Mouse (Mus musculus): ENCODE data around the gene Fam92b. TPM values are rescaled to one million over a fixed set of nuclear protein-coding genes. Genes with fewer than 3 reads are reported as not detected.

The Fam92b gene
- polyA plus RNA-seq, 1 experiment from 2014 or later = 2.7 TPM

DNA sequence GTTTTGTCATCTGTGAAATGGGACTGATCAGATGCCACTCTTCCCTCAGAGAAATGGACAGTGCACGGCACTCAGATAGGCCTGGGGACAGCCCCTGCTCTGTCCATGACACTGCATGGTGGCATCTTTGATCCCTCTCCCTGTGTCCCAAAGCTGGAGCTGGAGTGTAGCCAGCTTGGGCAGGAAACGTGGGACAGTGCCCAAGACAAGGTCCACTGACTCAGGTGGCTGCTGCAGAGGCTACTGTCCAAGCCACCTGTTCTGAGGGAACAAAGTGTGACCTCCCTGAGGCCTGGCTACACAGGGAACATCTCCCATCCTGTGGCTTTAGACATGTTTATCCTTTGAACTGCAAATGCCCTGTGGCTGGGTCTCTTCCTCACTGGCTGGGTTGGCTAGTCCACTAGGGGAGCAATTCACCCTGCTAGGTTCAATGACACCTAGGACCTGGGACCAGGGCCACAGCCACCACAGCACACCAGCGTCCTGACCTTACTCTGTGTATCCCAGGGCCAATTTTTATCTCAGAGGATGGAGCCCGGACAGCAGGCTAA is 4.7 kb upstream of the Fam92b start:
- no peak overlapping the region for H3K4me2 ChIP-seq (ENCODE audit: low read depth, low read length)
- no peak for ATAC-seq (ENCODE audit: low read depth)
- H3K27ac ChIP-seq (ENCODE audit: low read length) = no peak overlapping the region
- H3K4me1 ChIP-seq (replicated peaks; ENCODE audit: control insufficient read depth, insufficient read depth, low read length) = peaks cover 52% of the 10 kb centered on the region
- no peaks in the 10 kb centered on the region for H3K36me3 ChIP-seq (ENCODE audit: control insufficient read depth, insufficient read depth, low read length)
- peaks cover 8% of the 10 kb centered on the region; the same call in 1 of the 2 replicates for H3K27me3 ChIP-seq (ENCODE audit: control insufficient read depth, insufficient read depth, low read depth, low read length)
- H3K9me3 ChIP-seq (ENCODE audit: control insufficient read depth, low read length) = no peaks in the 10 kb centered on the region
- 68% methylated on average over 4 of the region's 4 CpGs for WGBS
- H3K4me3 ChIP-seq (ENCODE audit: low read length) = no peak overlapping the region
- H3K9ac ChIP-seq (ENCODE audit: low read length) = no peak overlapping the region

DNA sequence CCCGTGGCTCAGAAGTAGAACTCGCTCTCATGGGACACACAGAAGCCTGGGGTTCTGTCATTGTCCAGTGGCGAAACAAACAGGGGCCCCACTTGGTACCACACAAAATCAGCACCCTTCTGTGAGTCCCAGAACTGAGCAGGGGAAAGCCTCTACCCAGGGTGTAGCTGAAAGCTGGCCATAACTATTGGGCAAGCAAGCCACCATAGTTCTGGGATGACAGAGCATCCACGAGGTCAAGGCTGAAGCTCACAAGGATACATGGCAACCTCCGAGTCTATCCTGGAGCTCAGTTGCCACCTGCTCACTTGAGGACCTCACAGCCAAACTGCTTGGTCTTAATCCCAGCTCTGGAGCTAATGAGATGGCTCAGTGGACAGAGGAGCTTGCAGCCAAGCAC is 4.0 kb upstream of the Fam92b start:
- Histone ChIP-seq H3K36me3 (ENCODE audit: control insufficient read depth, insufficient read depth, low read length) (no peaks in the 10 kb centered on the region), H3K9ac (ENCODE audit: low read length) (no peak overlapping the region), H3K4me2 (ENCODE audit: low read depth, low read length) (no peak overlapping the region), H3K27ac (ENCODE audit: low read length) (no peak overlapping the region), H3K4me1 (replicated peaks; ENCODE audit: control insufficient read depth, insufficient read depth, low read length) (peaks cover 47% of the 10 kb centered on the region), H3K27me3 (ENCODE audit: control insufficient read depth, insufficient read depth, low read depth, low read length) (peaks cover 11% of the 10 kb centered on the region; the same call in 1 of the 2 replicates), H3K9me3 (ENCODE audit: control insufficient read depth, low read length) (no peaks in the 10 kb centered on the region), H3K4me3 (ENCODE audit: low read length) (no peak overlapping the region)
- 71% methylated on average over 5 of the region's 5 CpGs for WGBS
- ATAC-seq (ENCODE audit: low read depth) = no peak

DNA sequence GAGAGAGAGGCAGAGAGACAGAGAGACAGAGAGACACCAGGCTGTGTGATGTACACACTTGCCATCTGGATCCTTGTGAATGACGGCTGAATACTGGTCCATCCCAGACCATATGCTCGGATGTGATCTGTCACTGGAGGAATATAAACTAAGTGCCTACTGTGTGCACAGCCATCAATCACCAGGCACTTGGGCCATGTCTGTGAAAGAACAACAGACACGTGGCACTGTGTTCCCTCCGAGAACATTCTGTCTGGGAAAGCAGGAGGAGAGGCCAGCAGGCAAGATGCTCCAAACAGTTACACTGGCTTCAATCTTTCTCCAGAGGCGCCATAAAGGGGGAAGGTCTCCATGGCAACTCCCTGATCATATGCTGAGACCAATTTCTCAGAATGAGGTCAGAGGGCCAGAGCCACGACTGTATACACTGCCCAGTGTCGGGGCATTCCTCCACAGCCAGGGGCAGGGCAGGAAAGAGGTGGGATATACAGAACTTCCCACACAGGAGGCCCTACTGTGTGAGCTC is 3.2 kb upstream of the Fam92b start:
- Histone ChIP-seq H3K4me1 (replicated peaks; ENCODE audit: control insufficient read depth, insufficient read depth, low read length) (peaks cover 40% of the 10 kb centered on the region), H3K9me3 (ENCODE audit: control insufficient read depth, low read length) (no peaks in the 10 kb centered on the region), H3K9ac (ENCODE audit: low read length) (no peak overlapping the region), H3K4me2 (ENCODE audit: low read depth, low read length) (no peak overlapping the region), H3K27ac (ENCODE audit: low read length) (no peak overlapping the region), H3K36me3 (ENCODE audit: control insufficient read depth, insufficient read depth, low read length) (no peaks in the 10 kb centered on the region), H3K27me3 (ENCODE audit: control insufficient read depth, insufficient read depth, low read depth, low read length) (peaks cover 14% of the 10 kb centered on the region), H3K4me3 (ENCODE audit: low read length) (no peak overlapping the region)
- no peak for ATAC-seq (ENCODE audit: low read depth)
- 33% methylated on average over 7 of the region's 7 CpGs for WGBS

DNA sequence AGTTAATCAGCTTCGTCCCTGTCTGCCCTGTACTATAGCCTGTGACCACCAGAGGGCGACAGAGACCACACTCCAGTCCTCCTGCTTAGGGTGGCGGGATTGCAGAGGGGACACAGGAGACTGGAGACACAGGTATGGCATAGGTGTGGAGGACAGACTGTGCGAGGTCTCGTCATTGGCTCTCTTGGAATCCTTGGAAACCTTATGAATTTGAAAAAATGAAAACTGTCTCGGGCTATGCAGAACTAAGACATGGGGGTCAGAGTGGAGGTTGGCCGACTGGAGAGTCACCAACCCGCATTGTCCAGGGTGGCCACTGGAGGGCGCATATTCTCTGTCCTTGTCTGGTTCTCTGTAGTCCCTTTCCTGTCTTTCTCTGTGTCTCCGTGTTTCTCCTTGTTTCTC is 1.8 kb upstream of the Fam92b start:
- Histone ChIP-seq H3K27ac (ENCODE audit: low read length) (no peak overlapping the region), H3K36me3 (ENCODE audit: control insufficient read depth, insufficient read depth, low read length) (no peaks in the 10 kb centered on the region), H3K9me3 (ENCODE audit: control insufficient read depth, low read length) (no peaks in the 10 kb centered on the region), H3K4me2 (ENCODE audit: low read depth, low read length) (peak overlapping the region; percentile 52), H3K4me3 (ENCODE audit: low read length) (peak overlapping the region; percentile 28; the same call in 1 of the 2 replicates), H3K4me1 (replicated peaks; ENCODE audit: control insufficient read depth, insufficient read depth, low read length) (peaks cover 26% of the 10 kb centered on the region), H3K27me3 (ENCODE audit: control insufficient read depth, insufficient read depth, low read depth, low read length) (peaks cover 24% of the 10 kb centered on the region), H3K9ac (ENCODE audit: low read length) (no peak overlapping the region; the same call in 1 of the 2 replicates)
- peak; percentile 70 for ATAC-seq (ENCODE audit: low read depth)
- WGBS = under 1% methylated on average over 10 of the region's 10 CpGs

DNA sequence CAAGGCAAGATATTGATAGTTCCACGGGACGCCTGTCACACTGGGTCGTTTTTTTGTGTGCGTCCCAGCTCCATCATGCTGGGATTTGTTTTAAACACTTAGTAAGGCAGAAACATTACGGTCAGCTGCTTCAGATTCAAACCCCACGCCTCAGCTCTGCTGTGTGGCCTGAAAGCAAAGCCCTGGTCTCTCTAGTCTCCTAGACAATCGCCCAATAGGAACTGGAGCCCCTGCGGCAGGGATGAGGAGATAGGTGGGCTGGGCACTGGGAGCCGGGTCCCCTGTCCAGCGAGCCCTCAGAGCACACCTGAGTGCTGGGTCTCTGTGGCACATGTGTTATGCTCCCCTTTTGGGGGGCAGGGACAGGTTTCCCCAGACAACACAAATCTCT is 853 bp upstream of the Fam92b start:
- no peak overlapping the region for H3K4me3 ChIP-seq (ENCODE audit: low read length)
- no peaks in the 10 kb centered on the region for H3K9me3 ChIP-seq (ENCODE audit: control insufficient read depth, low read length)
- peaks cover 24% of the 10 kb centered on the region for H3K4me1 ChIP-seq (replicated peaks; ENCODE audit: control insufficient read depth, insufficient read depth, low read length)
- H3K36me3 ChIP-seq (ENCODE audit: control insufficient read depth, insufficient read depth, low read length) = no peaks in the 10 kb centered on the region
- H3K4me2 ChIP-seq (ENCODE audit: low read depth, low read length) = peak overlapping the region; percentile 40; the same call in 1 of the 2 replicates
- H3K9ac ChIP-seq (ENCODE audit: low read length) = peak overlapping the region; percentile 14; the same call in 1 of the 2 replicates
- H3K27ac ChIP-seq (ENCODE audit: low read length) = no peak overlapping the region
- ATAC-seq (ENCODE audit: low read depth) = no peak
- 12% methylated on average over 10 of the region's 10 CpGs for WGBS
- peaks cover 24% of the 10 kb centered on the region for H3K27me3 ChIP-seq (ENCODE audit: control insufficient read depth, insufficient read depth, low read depth, low read length)

DNA sequence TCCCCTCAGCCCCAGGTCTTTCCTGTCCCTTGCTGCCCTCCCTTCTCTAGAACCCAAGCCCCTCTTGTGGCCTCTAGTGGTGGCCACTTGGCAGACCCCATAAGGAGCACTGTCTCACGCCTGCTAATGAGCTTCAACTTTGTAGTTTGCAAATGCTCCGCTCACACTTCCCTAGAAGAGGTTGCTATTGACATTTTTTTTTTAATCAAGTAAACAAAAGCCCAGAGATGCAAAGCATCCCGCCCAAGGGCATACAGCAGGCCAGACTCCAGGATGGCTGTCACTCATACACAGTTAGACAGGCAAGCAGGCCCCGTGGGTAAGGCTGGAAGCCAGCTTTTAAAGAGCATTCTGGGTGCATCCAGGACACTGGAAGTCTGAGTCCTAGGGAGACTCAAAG is 661 bp downstream of the Fam92b start:
- peaks cover 24% of the 10 kb centered on the region for H3K27me3 ChIP-seq (ENCODE audit: control insufficient read depth, insufficient read depth, low read depth, low read length)
- H3K27ac ChIP-seq (ENCODE audit: low read length) = no peak overlapping the region
- H3K9ac ChIP-seq (ENCODE audit: low read length) = no peak overlapping the region
- no peak overlapping the region for H3K4me3 ChIP-seq (ENCODE audit: low read length)
- H3K4me2 ChIP-seq (ENCODE audit: low read depth, low read length) = no peak overlapping the region
- no peaks in the 10 kb centered on the region for H3K9me3 ChIP-seq (ENCODE audit: control insufficient read depth, low read length)
- 31% methylated on average over 4 of the region's 4 CpGs for WGBS
- no peak for ATAC-seq (ENCODE audit: low read depth)
- peaks cover 24% of the 10 kb centered on the region for H3K4me1 ChIP-seq (replicated peaks; ENCODE audit: control insufficient read depth, insufficient read depth, low read length)
- no peaks in the 10 kb centered on the region for H3K36me3 ChIP-seq (ENCODE audit: control insufficient read depth, insufficient read depth, low read length)

DNA sequence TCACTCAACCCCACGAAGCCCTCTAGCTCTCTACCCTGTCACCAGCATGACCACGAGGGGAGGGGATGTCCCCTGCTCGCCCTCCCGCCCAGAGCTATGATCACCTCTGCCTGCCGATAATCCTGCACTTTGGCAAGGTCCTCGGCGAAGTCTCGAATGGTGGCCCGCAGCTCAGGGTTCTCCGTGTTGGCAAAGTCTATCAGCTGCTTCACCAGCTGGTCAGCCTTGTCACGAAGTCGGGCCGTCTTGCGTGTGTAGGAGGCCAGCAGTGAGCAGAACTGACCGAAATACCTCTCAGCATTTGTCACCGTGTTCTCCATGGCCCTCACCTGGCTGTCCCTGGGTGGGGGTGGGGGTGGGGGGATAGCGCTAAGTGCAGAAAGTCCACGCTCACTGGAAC is 2.7 kb downstream of the Fam92b start:
- Histone ChIP-seq H3K4me3 (ENCODE audit: low read length) (no peak overlapping the region), H3K4me1 (replicated peaks; ENCODE audit: control insufficient read depth, insufficient read depth, low read length) (peaks cover 22% of the 10 kb centered on the region), H3K36me3 (ENCODE audit: control insufficient read depth, insufficient read depth, low read length) (no peaks in the 10 kb centered on the region), H3K27me3 (ENCODE audit: control insufficient read depth, insufficient read depth, low read depth, low read length) (peaks cover 24% of the 10 kb centered on the region), H3K9ac (ENCODE audit: low read length) (no peak overlapping the region), H3K9me3 (ENCODE audit: control insufficient read depth, low read length) (no peaks in the 10 kb centered on the region), H3K4me2 (ENCODE audit: low read depth, low read length) (no peak overlapping the region), H3K27ac (ENCODE audit: low read length) (no peak overlapping the region)
- no peak for ATAC-seq (ENCODE audit: low read depth)
- WGBS = 40% methylated on average over 18 of the region's 18 CpGs

DNA sequence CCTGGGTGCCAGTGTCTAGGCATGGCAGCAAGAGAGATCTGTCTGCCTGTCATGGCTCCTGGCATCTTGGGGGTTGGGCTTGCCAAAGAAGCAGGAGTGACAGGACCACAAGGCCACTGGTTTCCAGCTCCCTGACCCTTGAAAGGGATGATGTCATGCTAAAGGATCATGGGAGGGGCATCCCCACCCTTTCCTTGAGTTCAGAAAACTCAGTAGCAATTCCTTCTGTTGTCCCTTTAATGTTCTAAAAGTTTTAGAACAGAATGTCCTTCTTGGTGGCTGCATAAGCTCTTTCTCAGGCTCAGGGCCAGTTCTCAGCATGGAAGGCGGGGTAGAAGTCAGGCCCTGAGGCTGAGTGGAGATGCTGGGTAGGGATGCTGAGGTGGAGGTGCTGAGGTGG is 4.1 kb downstream of the Fam92b start:
- peaks cover 21% of the 10 kb centered on the region for H3K27me3 ChIP-seq (ENCODE audit: control insufficient read depth, insufficient read depth, low read depth, low read length)
- no peak overlapping the region for H3K27ac ChIP-seq (ENCODE audit: low read length)
- no peaks in the 10 kb centered on the region for H3K36me3 ChIP-seq (ENCODE audit: control insufficient read depth, insufficient read depth, low read length)
- H3K9ac ChIP-seq (ENCODE audit: low read length) = no peak overlapping the region
- ATAC-seq (ENCODE audit: low read depth) = no peak
- H3K4me2 ChIP-seq (ENCODE audit: low read depth, low read length) = no peak overlapping the region
- peaks cover 14% of the 10 kb centered on the region for H3K4me1 ChIP-seq (replicated peaks; ENCODE audit: control insufficient read depth, insufficient read depth, low read length)
- 70% methylated on average over 1 of the region's 1 CpGs for WGBS
- no peak overlapping the region for H3K4me3 ChIP-seq (ENCODE audit: low read length)
- no peaks in the 10 kb centered on the region for H3K9me3 ChIP-seq (ENCODE audit: control insufficient read depth, low read length)

DNA sequence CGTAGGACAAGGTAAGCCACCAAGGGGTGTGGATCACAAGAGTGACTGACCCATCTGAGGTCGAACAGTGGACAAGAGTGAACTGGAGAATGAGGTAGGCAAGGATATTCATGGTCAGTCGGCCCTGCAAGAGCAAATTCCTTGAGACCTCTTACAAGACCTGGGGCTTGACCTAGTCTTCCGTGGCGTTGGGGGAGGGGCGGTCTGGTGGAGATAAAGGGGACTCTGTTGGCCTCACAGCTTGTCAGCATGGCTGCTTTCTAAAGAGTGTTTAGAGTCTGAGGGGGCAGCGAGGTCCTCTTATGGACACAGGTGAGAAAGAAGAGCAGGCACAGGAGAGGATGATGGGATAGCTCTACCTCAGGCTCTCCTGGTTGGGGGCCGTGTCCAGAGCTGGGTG is 8.1 kb downstream of the Fam92b start:
- Histone ChIP-seq H3K4me1 (replicated peaks; ENCODE audit: control insufficient read depth, insufficient read depth, low read length) (no peaks in the 10 kb centered on the region), H3K9ac (ENCODE audit: low read length) (no peak overlapping the region), H3K36me3 (ENCODE audit: control insufficient read depth, insufficient read depth, low read length) (no peaks in the 10 kb centered on the region), H3K4me2 (ENCODE audit: low read depth, low read length) (no peak overlapping the region), H3K9me3 (ENCODE audit: control insufficient read depth, low read length) (no peaks in the 10 kb centered on the region), H3K27me3 (ENCODE audit: control insufficient read depth, insufficient read depth, low read depth, low read length) (peaks cover 3% of the 10 kb centered on the region; the same call in 1 of the 2 replicates), H3K4me3 (ENCODE audit: low read length) (no peak overlapping the region), H3K27ac (ENCODE audit: low read length) (no peak overlapping the region)
- no peak for ATAC-seq (ENCODE audit: low read depth)
- WGBS = 40% methylated on average over 8 of the region's 8 CpGs
